Mouse (Mus musculus): ENCODE measurements around the gene Nfkbie. TPM values are rescaled to one million over a fixed set of nuclear protein-coding genes. Genes with fewer than 3 reads are reported as not detected.

The Nfkbie gene
- polyA plus RNA-seq, 1 experiment from 2014 or later: 5.1 TPM

DNA sequence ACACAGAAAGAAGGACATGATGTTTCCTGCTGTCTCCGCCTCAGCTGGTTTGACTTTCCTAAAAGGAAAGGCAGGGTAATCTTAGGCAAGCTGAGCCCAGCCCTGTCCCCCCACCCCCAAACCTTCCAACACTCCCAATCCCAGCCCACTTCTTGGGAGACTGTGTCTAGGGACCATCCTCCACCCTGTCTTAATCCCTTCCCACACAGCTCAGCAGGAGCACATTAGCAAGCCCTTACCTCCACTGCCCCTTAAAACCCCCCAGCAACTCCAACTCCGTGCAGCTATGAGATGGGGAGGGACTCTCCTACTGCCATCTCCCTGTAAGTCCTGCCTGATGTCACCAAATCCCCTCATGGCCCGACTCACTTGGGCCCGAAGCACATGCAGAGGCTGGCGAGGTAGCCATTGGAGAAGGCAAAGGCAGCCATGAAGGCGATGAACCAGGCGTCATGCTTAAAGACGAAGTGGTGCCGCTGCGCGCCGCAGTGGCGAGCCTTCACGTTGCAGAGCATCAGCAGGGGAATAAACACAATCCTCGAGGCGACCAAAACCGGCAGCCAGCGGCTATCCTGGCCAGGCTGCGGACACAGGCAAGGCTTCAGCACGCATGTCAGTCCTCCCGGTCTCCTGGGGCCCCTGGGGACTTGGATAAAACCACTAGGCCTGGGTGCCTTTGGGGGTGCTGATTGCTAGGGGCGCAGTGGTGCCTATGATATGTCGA lies 30.4 kb downstream of the Nfkbie start:
- Histone ChIP-seq H3K4me3 (replicated peaks; ENCODE audit: low read depth, low read length) (no peak overlapping the region), H3K4me1 (replicated peaks; ENCODE audit: insufficient read depth, low read length) (peaks cover 20% of the 10 kb centered on the region), H3K9me3 (replicated peaks; ENCODE audit: low read length) (no peaks in the 10 kb centered on the region), H3K27ac (peak overlapping the region; percentile 87), H3K9ac (ENCODE audit: low read depth, low read length) (0 out of 2 replicates have a peak overlapping the region, but pooled peaks have one; percentile 13), H3K27me3 (ENCODE audit: insufficient read depth, low read length) (no peaks in the 10 kb centered on the region), H3K36me3 (ENCODE audit: insufficient read depth, low read length) (0 out of 2 replicates have a peak, but pooled peaks cover 6% of the 10 kb centered on the region), H3K4me2 (ENCODE audit: low read length) (no peak overlapping the region)
- DNase-seq (ENCODE audit: low spot score): no peak
- no peak for TF ChIP-seq CTCF (IDR thresholded peaks at IDR 0.05; ENCODE audit: low read depth)
- ATAC-seq (replicated peaks; ENCODE audit: low FRiP score, low read depth): no peak
- WGBS: 79% methylated on average over 23 of the region's 23 CpGs

DNA sequence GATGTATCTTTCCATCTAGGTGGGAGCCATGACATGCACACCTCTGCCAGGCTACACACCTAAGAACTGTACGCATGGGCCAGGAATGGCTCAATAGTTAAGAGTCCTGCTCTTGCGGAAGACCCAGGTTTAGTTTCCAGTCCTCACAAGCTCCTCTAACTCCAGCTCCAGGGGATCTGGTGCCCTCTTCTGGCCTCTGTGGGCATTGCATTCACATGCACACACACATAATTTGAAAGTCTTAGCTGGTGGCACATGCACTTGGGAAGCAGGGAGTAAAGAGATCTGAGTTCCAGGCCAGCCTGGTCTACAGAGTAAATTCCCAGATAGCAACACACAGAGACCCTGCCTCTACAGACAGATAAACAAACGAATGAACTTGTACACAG lies 30.9 kb downstream of the Nfkbie start:
- WGBS: 97% methylated on average over 3 of the region's 3 CpGs
- Histone ChIP-seq H3K9ac (ENCODE audit: low read depth, low read length) (no peak overlapping the region), H3K27me3 (ENCODE audit: insufficient read depth, low read length) (no peaks in the 10 kb centered on the region), H3K9me3 (replicated peaks; ENCODE audit: low read length) (no peaks in the 10 kb centered on the region), H3K4me3 (replicated peaks; ENCODE audit: low read depth, low read length) (no peak overlapping the region), H3K4me2 (ENCODE audit: low read length) (no peak overlapping the region), H3K27ac (0 out of 2 replicates have a peak overlapping the region, but pooled peaks have one; percentile 87), H3K36me3 (ENCODE audit: insufficient read depth, low read length) (0 out of 2 replicates have a peak, but pooled peaks cover 6% of the 10 kb centered on the region), H3K4me1 (replicated peaks; ENCODE audit: insufficient read depth, low read length) (peaks cover 18% of the 10 kb centered on the region)
- no peak for DNase-seq (ENCODE audit: low spot score)
- no peak for ATAC-seq (replicated peaks; ENCODE audit: low FRiP score, low read depth)
- TF ChIP-seq CTCF (IDR thresholded peaks at IDR 0.05; ENCODE audit: low read depth): peak; percentile 63

DNA sequence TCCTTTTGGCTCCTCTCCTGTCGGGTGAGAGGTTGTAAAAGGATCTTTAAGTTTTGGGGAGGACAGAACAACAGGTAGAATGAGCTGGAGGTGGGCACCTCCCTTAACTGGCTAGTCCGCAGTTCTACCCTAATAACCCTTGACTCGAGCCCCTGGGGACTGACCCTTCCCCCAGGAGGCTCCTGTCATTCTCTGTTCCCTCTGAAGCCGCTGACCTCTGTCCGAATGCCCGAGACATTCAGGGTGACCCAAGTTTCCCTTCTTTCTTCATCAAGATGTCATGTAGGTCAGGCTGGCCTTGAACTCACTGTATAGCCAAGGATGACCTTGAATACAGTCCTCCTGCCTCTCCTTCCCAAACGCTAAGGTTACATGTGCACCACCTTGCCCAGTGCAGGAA lies 32.9 kb downstream of the Nfkbie start:
- ATAC-seq (replicated peaks; ENCODE audit: low FRiP score, low read depth): no peak
- Histone ChIP-seq H3K36me3 (ENCODE audit: insufficient read depth, low read length) (0 out of 2 replicates have a peak, but pooled peaks cover 6% of the 10 kb centered on the region), H3K4me1 (replicated peaks; ENCODE audit: insufficient read depth, low read length) (peaks cover 37% of the 10 kb centered on the region)

DNA sequence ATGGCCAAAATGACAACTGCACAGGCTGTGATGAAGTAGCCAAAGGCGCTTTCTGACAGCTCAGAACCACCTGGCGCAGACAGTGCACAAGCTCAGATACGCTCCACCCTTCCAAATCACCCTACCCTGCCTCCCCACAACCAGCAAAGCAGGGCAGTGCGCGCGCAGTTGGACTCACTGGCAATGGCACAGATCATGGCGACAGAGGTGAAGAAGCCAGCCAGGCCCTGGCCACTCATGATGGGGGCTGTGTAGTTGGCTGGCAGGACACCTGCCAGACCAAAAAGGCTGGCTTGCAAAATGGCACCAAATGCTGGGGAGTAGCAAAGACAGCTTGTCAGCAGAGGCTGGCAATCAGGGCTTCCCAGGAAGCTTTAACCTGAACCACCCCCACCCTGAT lies 33.7 kb downstream of the Nfkbie start:
- H3K9ac ChIP-seq (ENCODE audit: low read depth, low read length): no peak overlapping the region
- H3K27ac ChIP-seq: no peak overlapping the region
- no peaks in the 10 kb centered on the region for H3K9me3 ChIP-seq (replicated peaks; ENCODE audit: low read length)
- TF ChIP-seq CTCF (IDR thresholded peaks at IDR 0.05; ENCODE audit: low read depth): no peak
- 99% methylated on average over 7 of the region's 7 CpGs for WGBS
- H3K36me3 ChIP-seq (ENCODE audit: insufficient read depth, low read length): 0 out of 2 replicates have a peak, but pooled peaks cover 6% of the 10 kb centered on the region
- H3K4me1 ChIP-seq (replicated peaks; ENCODE audit: insufficient read depth, low read length): peaks cover 44% of the 10 kb centered on the region
- no peak for DNase-seq (ENCODE audit: low spot score)
- ATAC-seq (replicated peaks; ENCODE audit: low FRiP score, low read depth): no peak
- H3K27me3 ChIP-seq (ENCODE audit: insufficient read depth, low read length): no peaks in the 10 kb centered on the region
- H3K4me2 ChIP-seq (ENCODE audit: low read length): no peak overlapping the region
- no peak overlapping the region for H3K4me3 ChIP-seq (replicated peaks; ENCODE audit: low read depth, low read length)

More for the DNA sequence above, 32.9 kb downstream of the Nfkbie start:
- WGBS: 90% methylated on average over 7 of the region's 7 CpGs
- TF ChIP-seq CTCF (IDR thresholded peaks at IDR 0.05; ENCODE audit: low read depth): no peak
- Histone ChIP-seq H3K4me3 (replicated peaks; ENCODE audit: low read depth, low read length) (no peak overlapping the region), H3K27me3 (ENCODE audit: insufficient read depth, low read length) (no peaks in the 10 kb centered on the region), H3K9ac (ENCODE audit: low read depth, low read length) (no peak overlapping the region), H3K4me2 (ENCODE audit: low read length) (no peak overlapping the region), H3K27ac (no peak overlapping the region), H3K9me3 (replicated peaks; ENCODE audit: low read length) (no peaks in the 10 kb centered on the region)
- DNase-seq (ENCODE audit: low spot score): no peak

DNA sequence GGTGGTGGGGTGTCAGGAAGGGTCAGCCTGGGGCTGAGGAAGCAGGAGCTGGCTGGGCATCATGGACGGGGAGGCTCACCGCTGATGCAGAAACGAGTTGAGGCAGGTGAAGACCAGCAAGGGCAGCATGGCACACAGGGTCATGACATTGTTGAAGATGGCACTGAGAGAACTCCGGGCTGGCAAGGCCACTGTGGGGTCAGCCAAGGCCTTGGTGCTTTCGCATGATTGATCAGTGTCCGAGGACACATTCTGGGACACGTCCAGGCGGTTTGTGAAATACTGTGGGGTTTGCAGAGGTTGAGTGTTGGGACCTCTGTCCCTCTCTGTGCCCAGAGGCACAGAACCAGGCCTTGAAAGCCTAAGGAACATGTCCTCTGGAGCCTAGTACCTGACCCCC lies 34.3 kb downstream of the Nfkbie start:
- 87% methylated on average over 8 of the region's 8 CpGs for WGBS
- ATAC-seq (replicated peaks; ENCODE audit: low FRiP score, low read depth) (no peak), DNase-seq (ENCODE audit: low spot score) (no peak)
- 0 out of 2 replicates have a peak, but pooled peaks cover 6% of the 10 kb centered on the region for H3K36me3 ChIP-seq (ENCODE audit: insufficient read depth, low read length)
- no peak overlapping the region for H3K4me2 ChIP-seq (ENCODE audit: low read length)
- H3K27me3 ChIP-seq (ENCODE audit: insufficient read depth, low read length): no peaks in the 10 kb centered on the region
- H3K4me3 ChIP-seq (replicated peaks; ENCODE audit: low read depth, low read length): no peak overlapping the region
- TF ChIP-seq CTCF (IDR thresholded peaks at IDR 0.05; ENCODE audit: low read depth): no peak
- no peak overlapping the region for H3K27ac ChIP-seq
- H3K4me1 ChIP-seq (replicated peaks; ENCODE audit: insufficient read depth, low read length): peaks cover 46% of the 10 kb centered on the region
- H3K9me3 ChIP-seq (replicated peaks; ENCODE audit: low read length): no peaks in the 10 kb centered on the region
- no peak overlapping the region for H3K9ac ChIP-seq (ENCODE audit: low read depth, low read length)

DNA sequence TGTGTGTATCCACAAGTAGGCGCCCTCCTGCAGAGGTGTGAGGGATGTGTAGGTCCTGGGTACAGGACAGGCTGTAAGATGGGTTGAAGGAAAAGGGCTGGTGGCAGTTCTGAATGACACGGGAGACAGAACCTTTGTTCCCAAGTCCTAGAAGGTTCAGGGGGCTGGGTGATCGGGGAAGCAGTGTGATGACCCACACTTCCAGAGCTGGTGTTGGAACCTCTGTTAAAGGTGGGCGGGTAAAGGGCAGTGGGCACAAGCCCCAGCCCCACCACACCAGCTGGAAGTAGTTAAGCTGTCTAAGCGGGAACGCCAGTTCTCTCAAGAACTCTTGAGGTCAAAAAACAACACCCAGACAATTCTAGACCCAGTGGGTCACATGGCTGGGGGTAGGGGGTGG lies 34.9 kb downstream of the Nfkbie start:
- ATAC-seq (replicated peaks; ENCODE audit: low FRiP score, low read depth) (no peak), DNase-seq (ENCODE audit: low spot score) (no peak)
- no peaks in the 10 kb centered on the region for H3K9me3 ChIP-seq (replicated peaks; ENCODE audit: low read length)
- H3K36me3 ChIP-seq (ENCODE audit: insufficient read depth, low read length): 0 out of 2 replicates have a peak, but pooled peaks cover 6% of the 10 kb centered on the region
- H3K27me3 ChIP-seq (ENCODE audit: insufficient read depth, low read length): no peaks in the 10 kb centered on the region
- no peak overlapping the region for H3K4me3 ChIP-seq (replicated peaks; ENCODE audit: low read depth, low read length)
- peaks cover 45% of the 10 kb centered on the region for H3K4me1 ChIP-seq (replicated peaks; ENCODE audit: insufficient read depth, low read length)
- H3K4me2 ChIP-seq (ENCODE audit: low read length): no peak overlapping the region
- H3K27ac ChIP-seq: no peak overlapping the region
- TF ChIP-seq CTCF (IDR thresholded peaks at IDR 0.05; ENCODE audit: low read depth): no peak
- H3K9ac ChIP-seq (ENCODE audit: low read depth, low read length): no peak overlapping the region
- 76% methylated on average over 6 of the region's 6 CpGs for WGBS
